Mouse (Mus musculus) intestine, embryonic 16.5 days (tissue): ENCODE results near the gene Gm14151. TPM values are rescaled to one million over a fixed set of nuclear protein-coding genes. Genes with fewer than 3 reads are reported as not detected.

ENCODE experiments used
- polyA plus RNA-seq: library from polyadenylated mRNA; unstranded; fragments of >200 nt; fragmentation: Nextera tagmentation; extraction: Ambion mirVana; gene quantifications from 2 replicates; pipeline ENCODE4 v1.2.1, GENCODE M21; 2015

Gene Gm14151
- polyA plus RNA-seq, 1 experiment from 2014 or later: not detected

Other genes starting within 250 kb of the Gm14151 start
- 49.7 and 52.1 TPM in 2 replicates for gene Abhd12, start 187.6 kb downstream of the Gm14151 start, polyA plus RNA-seq
- gene Gins1, start 186.9 kb downstream of the Gm14151 start, polyA plus RNA-seq: 20.4 and 26.4 TPM in 2 replicates
- gene Ninl, start 53.0 kb downstream of the Gm14151 start, polyA plus RNA-seq: 4.9 and 5.3 TPM in 2 replicates
- gene Nanp, start 53.0 kb downstream of the Gm14151 start, polyA plus RNA-seq: 50.9 and 53.9 TPM in 2 replicates
- gene Gm14147, start 5.9 kb upstream of the Gm14151 start, polyA plus RNA-seq: not detected in 2 replicates